Mouse (Mus musculus) heart, postnatal 0 days (tissue): Measurements from ENCODE around the gene Trib2. TPM values are rescaled to one million over a fixed set of nuclear protein-coding genes. Genes with fewer than 3 reads are reported as not detected.

ENCODE experiments used
- ATAC-seq: fragments of 200-750 bp; cut with Nextera tagmentation; 2 replicates; pipeline ENCODE4 v1.8.0; 2017; ENCODE audit warnings: low read depth, moderate number of reproducible peaks, moderate library complexity; ENCODE audit not compliant: insufficient read depth
- DNase-seq: peaks from one replicate; pipeline ENCODE4 v3.0.0-alpha.2; 2016; ENCODE audit warnings: low spot score
- H3K27ac ChIP-seq: fragments of 300-500 bp; sonication (generic); 2 replicates; pipeline ENCODE4 v1.5.1; 2014; ENCODE audit warnings: low read depth, mild to moderate bottlenecking
- H3K27me3 ChIP-seq: fragments of 300-500 bp; sonication (generic); 2 replicates; pipeline ENCODE4 v1.6.1; 2014; ENCODE audit warnings: low read length, mixed read lengths; ENCODE audit not compliant: control insufficient read depth, insufficient read depth
- H3K36me3 ChIP-seq: fragments of 300-500 bp; sonication (generic); replicated peaks from 2 replicates; pipeline ENCODE4 v1.6.1; 2014; ENCODE audit warnings: low read length, mixed read lengths; ENCODE audit not compliant: control insufficient read depth, insufficient read depth
- H3K4me1 ChIP-seq: fragments of 300-500 bp; sonication (generic); 2 replicates; pipeline ENCODE4 v1.6.1; 2014; ENCODE audit warnings: antibody characterized with exemption; ENCODE audit not compliant: control insufficient read depth, insufficient read depth
- H3K4me2 ChIP-seq: fragments of 300-500 bp; sonication (generic); 2 replicates; pipeline ENCODE4 v1.6.1; 2014; ENCODE audit warnings: low read depth, mild to moderate bottlenecking, low read length, moderate library complexity
- H3K4me3 ChIP-seq: fragments of 300-500 bp; sonication (generic); 2 replicates; pipeline ENCODE4 v1.5.1; 2014; ENCODE audit warnings: low read depth, low read length
- H3K9ac ChIP-seq: fragments of 300-500 bp; sonication (generic); replicated peaks from 2 replicates; pipeline ENCODE4 v1.6.1; 2014; ENCODE audit warnings: low read depth, low read length, mixed read lengths
- H3K9me3 ChIP-seq: fragments of 300-500 bp; sonication (generic); replicated peaks from 2 replicates; pipeline ENCODE4 v1.6.1; 2016; ENCODE audit warnings: low read length; ENCODE audit not compliant: control insufficient read depth
- CTCF ChIP-seq: IDR thresholded peaks from 2 replicates; pipeline ENCODE4 v1.5.1; 2016; ENCODE audit warnings: antibody characterized with exemption, control low read depth, low read depth
- EP300 ChIP-seq: IDR thresholded peaks from 2 replicates; pipeline ENCODE4 v1.6.1; 2016; ENCODE audit warnings: antibody characterized with exemption, low read depth
- WGBS: fragments of 180-500 bp; shearing (Covaris S2); extraction: QIAGEN DNeasy Blood & Tissue Kit; methylation state at CpG from one replicate; pipeline ENCODE4 v1.1.7; 2014; 5-methylcytosine and 5-hydroxymethylcytosine counted together
- polyA plus RNA-seq: library from polyadenylated mRNA; unstranded; fragments of >200 nt; fragmentation: Nextera tagmentation; extraction: Ambion mirVana; gene quantifications from 2 replicates; pipeline ENCODE4 v1.2.1, GENCODE M21; 2015
- total RNA-seq: library from RNA; depleted of rRNA; stranded (reverse); fragments of >200 nt; gene quantifications from 2 replicates; pipeline ENCODE4 v1.2.3, GENCODE M21; 2014; ENCODE audit warnings: low replicate concordance

Gene Trib2
- total and polyA plus RNA-seq, 2 experiments from 2014 or later, result 57.1 to 91.1 TPM

DNA sequence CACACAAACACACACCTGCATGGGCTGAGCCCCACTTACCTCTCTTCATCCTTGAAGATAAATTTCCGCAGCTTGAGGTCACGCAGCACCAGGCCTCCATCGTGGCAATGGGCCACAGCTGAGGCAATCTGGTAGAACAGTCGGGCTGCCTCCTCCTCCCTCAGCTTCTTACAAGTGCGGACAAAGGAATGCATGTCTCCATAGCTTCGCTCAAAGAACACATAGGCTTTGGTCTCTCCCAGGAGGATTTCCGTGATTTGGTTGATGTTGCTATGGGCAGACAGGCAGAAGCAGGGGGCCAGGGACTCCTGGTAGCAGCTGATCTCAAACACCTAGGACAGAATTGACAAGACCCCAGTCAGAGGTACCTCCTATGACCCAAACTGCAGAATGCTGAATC is 7.1 kb downstream of the Trib2 start:
- ATAC-seq, result no peak
- 34% methylated on average over 7 of the region's 7 CpGs for WGBS
- Histone ChIP-seq H3K9me3 (no peaks in the 10 kb centered on the region), H3K4me1 (peaks cover 53% of the 10 kb centered on the region), H3K27me3 (no peaks in the 10 kb centered on the region), H3K4me2 (peak overlapping the region; percentile 38), H3K27ac (peak overlapping the region; percentile 36), H3K9ac (0 out of 2 replicates have a peak overlapping the region, but pooled peaks have one; percentile 3), H3K4me3 (no peak overlapping the region), H3K36me3 (peaks cover 58% of the 10 kb centered on the region)
- TF ChIP-seq EP300 (no peak), CTCF (no peak)
- DNase-seq, result no peak

DNA sequence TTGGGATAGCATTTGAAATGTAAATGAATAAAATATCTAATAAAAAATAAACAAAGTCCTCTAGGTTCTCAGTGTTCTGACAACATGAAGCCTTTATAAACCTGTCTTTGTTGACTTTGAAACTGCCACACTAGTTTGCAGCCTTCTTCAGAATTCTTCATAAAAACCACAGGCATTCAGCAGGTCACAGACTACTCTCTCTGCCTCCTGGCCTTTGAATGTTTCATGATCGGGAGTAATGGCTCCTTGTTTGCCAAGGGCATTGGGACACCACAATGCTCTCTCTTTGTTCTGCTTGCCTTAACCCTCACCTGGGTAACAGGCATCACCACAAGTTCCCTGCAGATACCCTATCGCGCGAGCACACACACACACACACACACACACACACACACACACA is 7.5 kb downstream of the Trib2 start:
- H3K4me3 ChIP-seq, result no peak overlapping the region
- 83% methylated on average over 4 of the region's 4 CpGs for whole genome bisulfite sequencing
- H3K27me3 ChIP-seq, result no peaks in the 10 kb centered on the region
- peak overlapping the region; percentile 38 for H3K4me2 ChIP-seq
- 0 out of 2 replicates have a peak overlapping the region, but pooled peaks have one; percentile 3 for H3K9ac ChIP-seq
- ATAC-seq (no peak), DNase-seq (no peak)
- H3K27ac ChIP-seq, result 0 out of 2 replicates have a peak overlapping the region, but pooled peaks have one; percentile 36
- peaks cover 62% of the 10 kb centered on the region for H3K36me3 ChIP-seq
- H3K4me1 ChIP-seq, result peaks cover 57% of the 10 kb centered on the region
- TF ChIP-seq CTCF, result no peak
- no peaks in the 10 kb centered on the region for H3K9me3 ChIP-seq

DNA sequence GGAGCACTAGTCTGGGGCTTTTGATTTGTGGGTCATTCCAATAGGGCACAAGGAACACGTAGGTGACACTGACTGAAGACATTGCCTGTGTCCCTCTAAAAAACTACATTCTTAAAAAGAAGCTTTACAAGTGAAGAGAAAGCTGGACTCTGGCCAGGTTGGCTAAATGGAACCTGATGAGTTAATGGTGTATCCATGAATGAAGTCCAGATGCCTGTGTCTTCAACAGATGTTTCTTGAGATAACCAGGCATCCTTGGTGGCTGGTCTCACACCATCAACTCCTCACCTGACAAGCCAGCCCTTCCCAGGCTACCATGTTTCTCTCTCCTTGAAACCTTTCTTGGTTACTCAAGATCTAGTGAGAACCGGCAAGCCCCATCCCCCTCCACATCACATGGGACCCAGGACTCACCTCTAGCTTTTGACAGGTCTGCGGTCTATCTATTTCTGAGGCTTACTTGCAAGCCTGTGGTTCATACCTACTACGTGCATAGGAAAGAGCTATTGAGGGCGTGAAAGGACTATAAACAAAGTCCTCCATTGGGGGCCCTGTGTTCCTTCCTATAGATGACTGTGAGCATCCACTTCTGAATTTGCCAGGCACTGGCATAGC is 8.4 kb downstream of the Trib2 start:
- Histone ChIP-seq H3K27ac (no peak overlapping the region), H3K4me3 (no peak overlapping the region), H3K9me3 (no peaks in the 10 kb centered on the region), H3K4me1 (peaks cover 62% of the 10 kb centered on the region), H3K4me2 (no peak overlapping the region), H3K36me3 (peaks cover 71% of the 10 kb centered on the region), H3K9ac (no peak overlapping the region), H3K27me3 (no peaks in the 10 kb centered on the region)
- DNase-seq, result no peak
- TF ChIP-seq EP300 (no peak), CTCF (no peak)
- no peak for ATAC-seq
- 84% methylated on average over 5 of the region's 5 CpGs for WGBS

DNA sequence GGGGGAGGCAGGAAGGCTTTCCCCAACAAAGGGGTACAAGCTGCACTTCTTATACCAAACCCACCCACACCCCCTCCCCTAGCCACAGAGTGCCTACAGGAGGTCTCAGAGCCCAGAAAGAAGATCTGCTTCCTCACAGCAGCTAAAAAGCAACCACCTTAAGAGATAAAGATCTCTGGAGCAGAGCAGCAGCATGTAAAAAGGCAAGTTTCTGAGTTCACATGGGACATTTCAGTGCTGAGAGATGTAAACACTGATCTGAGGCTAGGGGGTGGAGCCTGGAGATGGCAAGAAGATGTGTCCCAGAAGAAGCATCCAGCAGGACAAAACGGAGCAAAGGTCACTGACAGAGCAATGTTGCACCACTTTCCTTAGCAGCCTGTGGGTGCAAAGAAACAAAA is 11.8 kb downstream of the Trib2 start:
- H3K4me3 ChIP-seq, result no peak overlapping the region
- no peak for DNase-seq
- no peak overlapping the region for H3K4me2 ChIP-seq
- no peaks in the 10 kb centered on the region for H3K9me3 ChIP-seq
- H3K27ac ChIP-seq, result peak overlapping the region; percentile 32; the same call in 1 of the 2 replicates
- no peaks in the 10 kb centered on the region for H3K27me3 ChIP-seq
- ATAC-seq, result no peak
- H3K36me3 ChIP-seq, result peaks cover 90% of the 10 kb centered on the region
- TF ChIP-seq EP300 (no peak), CTCF (no peak)
- H3K4me1 ChIP-seq, result peaks cover 76% of the 10 kb centered on the region
- 59% methylated on average over 1 of the region's 1 CpGs for WGBS
- no peak overlapping the region for H3K9ac ChIP-seq

DNA sequence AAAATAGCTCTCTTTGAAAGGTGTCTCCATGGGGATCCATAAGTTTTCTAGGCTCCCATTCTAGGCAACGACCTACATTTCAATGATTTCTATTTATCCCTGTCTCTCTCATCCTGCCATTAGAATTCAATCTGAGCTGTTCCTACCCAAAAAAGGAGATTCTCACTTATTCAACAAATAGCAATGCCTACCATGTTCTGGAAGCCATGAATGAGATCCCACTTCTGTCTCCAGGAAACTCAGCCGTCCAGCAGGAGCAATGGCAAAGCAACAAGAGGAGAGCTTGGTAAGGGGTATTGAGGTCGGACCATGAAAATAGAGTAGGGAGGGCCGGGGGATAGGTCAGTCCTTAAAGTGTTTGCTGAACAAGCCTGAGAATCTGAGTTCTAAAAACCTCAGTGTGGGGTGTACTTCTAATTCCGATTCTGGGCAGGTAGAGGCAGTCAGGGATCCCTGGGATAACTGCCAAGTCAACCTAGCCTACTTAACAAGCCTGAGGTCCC is 12.7 kb downstream of the Trib2 start:
- H3K4me1 ChIP-seq, result peaks cover 77% of the 10 kb centered on the region
- H3K27ac ChIP-seq, result no peak overlapping the region
- no peak for TF ChIP-seq CTCF
- no peak for TF ChIP-seq EP300
- H3K27me3 ChIP-seq, result no peaks in the 10 kb centered on the region
- no peak overlapping the region for H3K4me3 ChIP-seq
- no peak for DNase-seq
- H3K4me2 ChIP-seq, result no peak overlapping the region
- no peaks in the 10 kb centered on the region for H3K9me3 ChIP-seq
- H3K36me3 ChIP-seq, result peaks cover 86% of the 10 kb centered on the region
- WGBS, result 74% methylated on average over 5 of the region's 5 CpGs
- no peak for ATAC-seq
- H3K9ac ChIP-seq, result no peak overlapping the region

DNA sequence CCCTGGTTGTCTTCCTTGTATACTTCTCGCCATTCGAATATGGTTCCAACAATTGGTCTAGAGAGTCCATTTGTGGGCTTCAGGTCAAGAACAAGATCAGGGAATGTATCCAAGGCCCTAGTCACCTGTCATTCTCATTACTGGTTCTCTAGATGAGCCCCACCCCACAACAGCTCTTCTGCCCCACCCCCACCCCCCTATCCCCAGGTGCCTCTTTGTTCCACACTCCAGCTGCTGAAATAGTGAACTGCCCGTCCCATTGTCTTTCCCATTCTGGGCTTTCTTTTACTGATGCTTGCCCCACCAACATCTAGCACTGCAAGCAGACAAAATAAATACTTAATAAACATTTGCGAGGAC is 15.2 kb downstream of the Trib2 start:
- no peak overlapping the region for H3K4me3 ChIP-seq
- H3K27ac ChIP-seq, result no peak overlapping the region
- peaks cover 88% of the 10 kb centered on the region for H3K36me3 ChIP-seq
- H3K9me3 ChIP-seq, result no peaks in the 10 kb centered on the region
- H3K4me1 ChIP-seq, result peaks cover 77% of the 10 kb centered on the region
- TF ChIP-seq EP300 (no peak), CTCF (no peak)
- no peak for ATAC-seq
- no peaks in the 10 kb centered on the region for H3K27me3 ChIP-seq
- DNase-seq, result no peak
- 81% methylated on average over 4 of the region's 4 CpGs for WGBS
- no peak overlapping the region for H3K4me2 ChIP-seq
- H3K9ac ChIP-seq, result no peak overlapping the region
